Mouse (Mus musculus): ENCODE measurements at regions not wholly inside any gene's neighbourhood (a gene's known extent, or its start where the extent isn't known, plus 50 kb on each side); places are given as distances from the start of the nearest gene placed in this dataset.

DNA sequence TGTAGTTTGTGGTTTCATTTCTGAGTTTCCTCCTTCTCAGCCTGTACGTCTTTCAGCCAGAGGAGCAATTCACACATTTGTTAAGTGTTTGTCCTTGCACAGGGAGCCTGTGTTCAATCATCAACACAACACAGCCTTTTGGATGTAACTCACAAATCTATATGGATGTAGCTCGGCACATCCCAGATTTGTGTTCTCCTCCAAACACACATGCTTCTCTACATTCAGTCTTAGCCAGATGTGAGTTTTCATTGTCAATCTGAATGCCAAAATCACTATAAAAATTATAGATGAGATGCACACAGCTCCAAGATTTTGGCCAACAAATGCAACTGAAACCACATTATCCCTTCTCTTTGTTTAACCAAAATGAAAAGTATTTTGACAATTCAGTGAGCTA lies 380.9 kb downstream of the Gm9195 start:
- DNase-seq (ENCODE audit: low read depth, low spot score) = no peak

DNA sequence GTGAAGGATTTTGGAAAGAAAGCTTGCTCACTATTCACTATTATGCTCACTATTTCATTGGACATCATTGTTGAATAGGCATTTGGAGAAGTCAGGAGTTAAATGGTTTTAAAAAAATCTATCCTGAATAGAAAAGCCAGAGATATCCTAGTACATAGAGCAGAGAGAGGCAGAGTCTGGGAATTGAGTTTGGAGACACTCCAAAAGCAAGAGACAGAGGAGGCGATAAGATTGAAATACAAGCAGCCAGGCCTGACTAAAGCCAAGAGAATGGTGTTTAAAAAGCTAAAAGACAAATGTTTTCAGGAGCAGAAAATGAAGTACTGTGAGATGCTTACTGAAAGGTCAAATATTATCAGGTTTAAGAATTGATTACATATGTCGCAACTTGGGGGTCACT lies 400.1 kb downstream of the Gm9195 start:
- DNase-seq (ENCODE audit: low read depth, low spot score) = no peak

DNA sequence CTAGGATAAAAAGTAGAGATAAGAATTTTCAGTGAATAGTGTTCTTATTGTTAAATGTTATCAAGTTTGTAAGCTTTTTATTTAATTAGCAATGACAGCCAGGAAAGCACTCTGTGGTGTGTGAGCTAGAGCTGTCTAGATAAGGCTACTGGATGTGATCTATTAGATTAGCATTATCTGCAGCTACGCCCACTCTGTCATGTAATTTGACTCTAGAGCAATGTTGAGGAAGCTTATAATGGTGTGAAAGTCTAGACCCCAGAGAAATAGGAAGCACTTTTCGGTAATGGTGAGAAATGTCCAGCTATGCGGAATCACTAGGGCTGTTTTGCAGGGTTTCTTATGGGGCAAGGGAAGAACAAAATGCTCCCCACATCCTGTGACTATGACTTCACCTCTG lies 410.2 kb downstream of the Gm9195 start:
- no peak for DNase-seq (ENCODE audit: low read depth, low spot score)

DNA sequence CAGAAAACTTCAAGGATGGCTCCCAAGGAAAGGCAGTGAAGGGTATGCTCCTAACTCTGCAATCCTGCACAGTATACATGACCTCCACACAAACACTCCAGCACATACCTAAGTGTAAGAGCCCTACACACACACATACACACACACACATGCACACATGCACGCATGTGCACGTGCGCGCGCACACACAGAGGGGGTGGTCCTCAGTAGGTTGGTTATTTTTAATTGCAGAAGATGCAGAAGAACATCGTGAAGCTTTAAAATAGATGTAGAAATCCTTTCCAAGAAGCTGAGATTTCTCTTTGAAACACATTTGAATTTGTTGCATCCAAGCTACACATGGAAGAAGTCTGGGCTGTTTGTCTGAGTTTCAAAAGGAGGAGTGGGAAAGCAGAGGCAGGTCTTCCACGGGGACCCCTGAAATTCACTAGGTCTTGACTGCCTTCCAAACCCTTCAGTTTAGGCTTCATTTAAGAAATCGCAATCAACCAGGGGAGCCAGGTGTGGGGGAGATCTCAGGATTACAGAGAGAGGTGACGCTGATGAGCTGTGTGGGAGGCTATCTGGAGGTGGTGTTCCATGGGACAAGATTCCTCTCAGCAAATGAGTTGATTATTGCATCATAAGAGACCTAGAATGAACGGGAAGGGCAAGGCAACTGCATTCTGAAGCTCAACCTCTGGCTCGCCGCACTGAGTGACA lies 427.4 kb downstream of the Gm9195 start:
- DNase-seq (ENCODE audit: low read depth, low spot score) = no peak

DNA sequence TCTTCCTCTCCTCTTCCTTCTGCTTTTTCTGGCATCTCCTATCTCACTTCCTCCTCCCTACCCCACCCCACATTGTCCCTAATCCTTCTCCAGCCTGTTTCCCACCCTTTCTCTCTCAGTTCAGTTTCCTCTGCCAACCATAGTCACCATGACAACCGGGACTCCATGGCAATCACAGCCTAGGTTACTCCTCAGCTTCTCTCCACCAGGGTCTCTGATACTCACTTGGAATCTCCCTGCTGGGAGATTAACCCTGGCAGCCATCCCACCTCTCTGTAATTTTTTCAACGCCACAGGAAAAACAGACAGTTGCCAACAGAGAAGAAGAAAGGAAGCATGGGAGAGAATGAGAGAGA lies 448.8 kb downstream of the Gm9195 start:
- no peak for DNase-seq (ENCODE audit: low read depth, low spot score)

DNA sequence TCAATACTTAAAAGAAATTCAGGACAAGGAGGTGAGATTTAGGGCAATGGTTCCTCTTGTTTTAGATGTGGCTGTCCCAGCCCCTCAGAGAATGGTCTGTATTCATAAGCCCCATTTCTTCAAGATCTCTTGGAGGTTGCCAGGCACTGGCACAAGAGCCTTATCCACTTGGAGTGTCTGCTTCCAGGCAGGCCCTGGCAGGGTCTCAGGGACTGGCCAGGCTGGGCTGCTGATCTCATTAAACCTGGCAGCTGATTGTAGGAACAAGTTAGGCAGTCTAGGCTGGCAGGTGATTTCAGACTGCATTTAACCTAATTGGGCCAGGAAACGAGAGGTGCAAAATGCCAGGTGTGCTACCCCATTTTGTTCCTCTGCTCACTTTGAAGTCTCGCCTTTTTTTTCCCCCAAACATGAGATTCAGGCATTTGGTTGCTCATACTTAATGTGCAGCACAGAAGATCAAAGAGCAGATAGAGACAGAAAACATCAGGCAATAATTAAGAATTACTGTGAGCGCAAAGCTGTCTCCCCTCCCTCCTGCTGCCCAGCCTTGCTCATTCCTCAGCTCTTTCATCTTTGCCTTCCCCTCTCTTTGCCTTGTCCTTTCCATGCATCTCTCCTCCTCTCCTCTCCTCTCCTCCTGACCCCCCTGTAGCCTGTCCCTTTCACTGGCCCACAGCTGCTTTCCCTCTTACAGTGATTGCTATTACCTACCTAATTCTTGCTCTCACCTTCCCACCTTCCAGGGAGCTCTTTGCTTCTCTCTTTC lies 449.3 kb downstream of the Gm9195 start:
- no peak for DNase-seq (ENCODE audit: low read depth, low spot score)

DNA sequence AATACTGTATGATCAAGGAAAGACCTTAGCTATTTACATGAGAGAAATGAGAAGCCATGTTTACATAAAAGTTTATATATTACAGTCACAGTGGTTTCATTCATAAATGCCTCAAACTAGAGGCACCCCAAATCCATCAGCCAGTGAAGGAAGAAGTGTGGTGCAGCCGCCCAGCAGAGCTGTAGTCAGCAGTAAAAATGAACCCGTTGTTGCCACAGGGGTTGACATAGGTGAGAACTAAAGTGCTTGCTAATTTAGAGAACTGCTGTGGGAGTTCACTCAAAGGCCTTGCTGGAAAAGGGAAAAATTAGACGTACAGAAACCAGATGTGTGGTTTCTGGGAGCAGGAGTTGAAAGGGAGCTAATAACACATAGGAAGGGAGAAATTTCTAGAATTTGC lies 461.2 kb downstream of the Gm9195 start:
- DNase-seq (ENCODE audit: low read depth, low spot score) = no peak

DNA sequence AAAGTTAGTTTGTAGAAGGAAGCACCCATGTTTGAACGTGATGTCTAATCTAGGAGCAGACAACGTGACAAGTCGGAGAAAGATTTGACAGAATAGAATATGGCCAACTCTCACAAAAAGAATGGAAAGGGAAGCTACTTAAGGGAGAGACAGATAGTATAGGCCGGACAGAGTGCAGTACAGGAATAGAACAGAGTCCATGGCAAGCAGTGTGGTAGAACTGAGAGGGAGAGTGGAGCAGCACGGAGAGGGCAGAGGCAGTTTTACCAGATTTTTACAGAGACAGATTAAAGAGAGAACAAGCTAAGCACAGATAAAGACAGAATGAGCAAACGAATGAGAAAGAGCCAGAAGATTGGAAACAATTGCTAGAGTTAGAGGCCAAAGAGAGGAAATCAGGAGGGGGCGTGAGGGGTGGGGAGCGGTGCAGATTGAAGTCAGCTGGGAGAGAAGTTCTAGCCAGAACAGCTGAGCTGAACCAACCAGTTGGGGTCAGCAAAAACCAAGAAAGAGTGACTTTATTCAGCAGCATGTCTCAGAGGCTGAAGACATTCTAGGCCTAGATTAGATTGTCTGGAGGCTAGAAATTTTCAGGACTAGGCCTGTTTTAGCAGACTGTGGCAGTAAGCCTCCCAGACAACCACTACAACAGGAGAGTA lies 464.1 kb downstream of the Gm9195 start:
- no peak for DNase-seq (ENCODE audit: low read depth, low spot score)

DNA sequence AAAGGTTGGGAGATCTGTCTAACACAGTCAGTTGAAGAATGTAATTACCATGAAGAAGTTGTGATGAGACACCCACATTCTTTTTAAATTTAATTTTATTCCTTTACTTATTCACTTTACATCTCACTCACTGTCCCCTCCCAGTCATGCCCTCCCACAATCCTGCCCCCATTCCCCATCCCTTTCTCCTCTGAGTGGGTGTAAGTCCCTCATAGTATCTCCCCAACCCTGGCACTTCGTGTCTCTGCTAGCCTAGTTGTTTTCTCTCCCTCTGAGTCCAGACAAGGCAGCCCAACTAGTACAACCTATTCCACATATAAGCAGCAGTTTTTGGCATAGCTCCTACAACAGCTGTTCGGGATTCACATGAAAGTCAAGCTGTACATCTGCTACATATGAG lies 487.3 kb downstream of the Gm9195 start:
- DNase-seq (ENCODE audit: low read depth, low spot score) = no peak

DNA sequence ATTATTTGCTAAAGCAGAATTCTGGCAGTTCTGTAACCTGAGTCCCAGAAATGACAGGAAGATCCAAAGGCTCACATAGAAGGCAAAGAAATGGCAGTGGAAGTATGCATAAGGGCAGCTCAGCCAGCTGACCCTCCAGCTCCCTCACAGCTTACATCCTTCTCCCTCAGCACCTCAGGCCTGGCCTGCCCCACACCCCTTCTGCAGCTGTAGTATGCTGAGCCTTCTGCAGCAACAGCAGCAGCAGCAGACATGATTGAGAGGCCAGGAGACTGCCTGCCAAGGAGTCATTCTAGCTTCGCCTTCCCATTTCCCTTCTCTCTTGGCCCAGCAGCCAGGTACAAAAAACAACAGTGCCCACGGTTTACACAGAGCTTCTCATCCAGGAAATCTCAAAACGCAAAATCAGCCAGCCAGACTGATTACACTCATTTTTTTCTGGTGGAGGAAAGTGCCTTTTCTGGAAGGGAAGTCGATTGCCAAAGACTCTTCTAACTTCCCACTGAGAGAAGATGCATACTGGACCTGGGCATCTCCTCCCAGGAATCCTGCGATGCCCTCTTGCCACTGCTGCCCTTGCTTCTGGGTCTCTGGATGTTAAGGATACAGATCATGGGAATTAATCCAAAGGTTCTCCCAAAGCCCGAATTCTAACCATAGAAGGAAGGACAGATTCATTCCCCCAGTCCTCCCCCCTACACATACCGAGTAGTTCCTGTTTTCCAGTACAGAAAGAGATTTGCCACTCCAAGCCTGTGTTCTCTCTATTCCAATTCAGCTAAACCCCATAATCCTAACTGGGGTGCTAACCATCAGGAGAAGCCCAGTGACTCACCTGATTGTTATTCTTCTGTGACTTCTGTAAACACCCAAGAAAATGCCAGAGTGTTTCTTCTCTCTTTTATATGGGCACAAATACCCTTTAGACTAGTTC lies 489.2 kb downstream of the Gm9195 start:
- no peak for DNase-seq (ENCODE audit: low read depth, low spot score)

DNA sequence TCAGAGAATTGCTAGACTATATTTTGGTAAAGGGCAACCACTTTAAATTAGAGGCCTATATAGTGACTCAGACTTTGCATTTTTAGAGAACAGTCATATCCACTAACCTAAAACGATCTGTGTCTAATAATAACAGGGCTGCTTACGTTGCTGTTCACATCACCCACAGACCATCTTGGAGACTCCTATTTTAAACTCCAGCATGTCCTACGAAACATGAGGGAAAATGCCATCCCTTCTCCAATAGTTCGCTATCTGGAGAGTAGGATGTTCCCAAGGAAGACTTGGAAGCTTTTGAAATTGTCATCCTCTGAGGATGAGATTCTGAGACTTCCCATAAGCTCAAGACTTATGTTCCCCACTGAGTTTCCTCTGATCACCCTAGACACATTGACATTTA lies 518.6 kb downstream of the Gm9195 start:
- no peak for DNase-seq (ENCODE audit: low read depth, low spot score)

DNA sequence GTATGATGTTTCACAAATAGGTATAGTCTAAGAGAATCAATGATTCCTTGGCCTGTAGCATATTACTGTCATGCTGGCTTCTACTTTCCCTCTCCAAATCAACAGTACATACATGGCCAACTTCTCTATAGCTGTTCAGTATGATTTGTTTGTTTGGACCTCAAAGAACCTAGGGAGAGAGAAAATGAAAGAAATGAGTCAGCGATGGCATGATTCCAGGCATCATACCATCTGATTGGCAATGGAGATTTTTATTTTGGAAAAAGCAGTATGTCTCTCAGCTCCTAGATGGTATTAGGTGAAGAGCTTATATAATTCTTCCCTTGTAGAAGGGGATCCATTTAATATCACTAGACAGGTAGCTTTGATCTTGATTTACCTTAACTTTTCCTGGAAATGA lies 519.1 kb downstream of the Gm9195 start:
- no peak for DNase-seq (ENCODE audit: low read depth, low spot score)

DNA sequence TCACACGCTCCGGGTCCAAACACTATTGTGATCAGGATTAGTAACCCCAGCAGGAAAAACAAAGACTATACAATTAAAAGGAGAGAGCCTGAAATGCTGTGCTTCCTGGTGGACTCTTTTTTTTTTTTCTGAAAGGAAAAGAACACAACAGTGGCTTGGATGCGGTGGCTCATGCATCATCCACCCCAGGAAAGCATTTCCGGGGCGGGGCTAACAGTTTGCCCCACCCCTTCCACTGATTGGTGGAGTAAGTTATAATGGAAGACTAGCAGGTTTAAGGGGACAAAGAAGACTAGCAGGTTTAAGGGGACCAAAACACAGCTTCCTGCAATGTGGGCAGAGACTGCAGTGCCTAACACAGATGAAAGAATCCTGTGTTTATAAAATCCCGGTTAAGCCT lies 524.0 kb downstream of the Gm9195 start:
- no peak for DNase-seq (ENCODE audit: low read depth, low spot score)

DNA sequence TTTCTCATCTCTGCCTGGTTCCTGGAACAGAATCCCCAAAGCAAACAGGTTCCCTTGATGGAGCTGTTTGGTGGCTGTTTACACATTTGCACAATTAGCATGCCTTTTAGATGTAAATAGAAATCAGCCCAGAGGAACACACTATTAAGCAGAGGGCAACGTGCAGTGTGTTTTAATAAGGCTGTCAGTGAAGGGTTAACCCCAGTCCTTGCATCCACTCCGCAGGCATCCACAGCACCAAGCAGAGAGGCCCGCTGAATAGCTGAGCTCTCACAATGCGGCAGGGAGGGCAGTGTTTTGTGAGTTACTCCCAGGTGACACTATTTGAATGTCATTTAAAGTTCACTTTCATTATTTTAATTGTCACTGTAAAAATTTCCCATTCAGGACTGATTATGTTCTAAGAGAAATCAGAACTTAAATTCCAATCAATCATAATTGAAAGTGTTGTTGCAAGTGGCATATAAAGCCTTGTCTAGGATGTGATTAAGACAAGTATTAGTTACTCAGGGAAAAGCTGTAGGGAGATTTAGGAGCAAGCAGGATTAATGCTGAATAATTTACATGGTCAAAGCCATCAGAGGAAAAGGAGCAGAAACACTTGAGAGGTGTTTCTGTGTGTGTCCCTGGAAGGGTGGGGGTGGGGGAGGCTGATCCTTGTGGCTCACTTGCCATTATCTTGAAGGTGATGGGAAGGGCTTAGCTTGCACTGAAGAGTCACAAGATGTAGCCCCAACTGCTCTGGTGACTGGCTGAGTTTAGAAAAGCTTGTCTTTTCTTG lies 528.1 kb downstream of the Gm9195 start:
- DNase-seq (ENCODE audit: low read depth, low spot score) = no peak

DNA sequence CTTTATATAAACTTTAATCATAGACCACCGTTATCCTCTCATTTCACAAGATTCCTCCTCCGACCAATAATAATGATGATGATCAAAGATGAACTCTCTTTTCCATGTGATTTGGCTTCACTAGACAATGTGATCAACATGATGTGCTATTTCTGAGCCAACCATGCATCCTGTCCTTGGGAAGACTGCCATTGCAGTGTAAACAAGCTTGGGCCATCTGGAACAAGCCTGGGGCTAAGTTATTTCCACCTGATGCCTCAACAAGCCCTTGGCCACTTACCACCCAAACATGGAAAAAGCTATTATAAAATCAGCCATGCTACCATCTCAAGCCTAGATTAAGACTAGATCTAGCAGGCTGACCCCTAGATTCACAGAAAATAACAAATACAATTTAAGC lies 542.9 kb downstream of the Gm9195 start:
- no peak for DNase-seq (ENCODE audit: low read depth, low spot score)

DNA sequence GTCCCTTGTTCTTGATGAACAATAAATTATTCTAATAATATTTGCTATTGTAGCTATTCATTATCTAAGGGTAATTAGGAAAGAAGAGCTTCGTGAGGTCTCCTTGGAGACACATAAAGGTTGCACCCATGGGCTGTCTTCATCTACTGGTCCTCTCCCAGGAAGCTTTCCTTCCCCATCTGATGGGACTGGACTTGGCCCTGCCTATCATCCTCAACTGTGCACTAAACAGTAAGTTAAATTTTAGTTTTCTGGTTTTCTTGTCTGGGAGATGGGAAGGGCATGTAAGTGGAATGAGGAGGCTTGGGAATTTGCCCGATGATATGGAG lies 554.5 kb downstream of the Gm9195 start:
- no peak for DNase-seq (ENCODE audit: low read depth, low spot score)

DNA sequence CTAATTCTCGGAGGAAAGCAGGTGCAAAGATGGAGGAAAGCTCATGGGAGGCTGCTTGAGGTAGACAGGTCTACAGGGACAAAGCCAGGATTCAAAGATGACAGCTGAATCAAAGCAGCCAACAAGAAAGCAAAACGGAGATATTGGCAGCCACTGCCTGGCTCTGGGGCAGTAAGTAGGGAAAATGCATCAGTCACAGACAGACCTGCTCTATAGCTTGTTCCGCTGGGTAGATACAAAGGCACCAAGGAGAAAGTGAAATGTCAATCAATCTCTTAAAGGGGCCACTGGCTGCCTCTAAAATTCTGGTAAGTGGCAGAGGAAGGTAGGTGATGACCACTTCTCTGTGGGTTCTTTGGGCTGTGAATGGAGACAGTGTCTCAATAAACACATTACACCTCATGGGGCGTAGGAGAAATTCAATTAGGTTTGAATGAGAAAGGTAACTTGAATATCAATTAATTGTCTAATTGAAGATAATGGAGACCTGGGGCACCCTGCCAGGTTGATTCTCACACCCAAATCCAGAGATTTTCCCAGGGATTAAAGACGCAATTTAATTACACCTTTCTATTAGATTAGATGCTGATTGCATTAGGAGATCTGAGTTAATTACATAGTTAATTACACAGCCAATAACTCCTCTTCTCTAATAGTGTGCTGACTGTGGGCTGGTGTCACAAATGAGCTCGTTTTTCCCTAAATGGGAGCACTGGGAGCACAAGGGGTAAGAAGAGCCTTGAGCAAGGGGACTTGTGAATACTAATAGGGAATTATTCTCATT lies 555.1 kb downstream of the Gm9195 start:
- no peak for DNase-seq (ENCODE audit: low read depth, low spot score)

DNA sequence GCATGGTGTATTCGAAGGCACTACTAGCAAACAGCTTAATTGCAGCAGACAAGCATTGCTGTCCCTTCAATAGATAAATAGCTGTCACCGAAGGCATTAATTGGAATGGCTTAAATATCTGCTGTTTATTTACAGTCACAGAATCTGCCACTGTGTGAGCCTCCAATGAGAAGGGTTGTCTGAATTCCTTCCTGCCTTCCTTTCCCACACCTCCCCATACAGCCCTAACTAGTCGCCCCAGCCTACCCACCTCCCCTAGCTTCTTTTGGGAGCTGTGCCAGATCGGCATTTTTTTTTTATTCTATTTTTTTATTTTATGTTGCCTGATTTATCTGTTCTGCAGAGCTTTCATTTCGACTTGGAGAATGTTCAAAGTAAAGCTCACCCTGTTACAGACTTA lies 575.7 kb downstream of the Gm9195 start:
- DNase-seq (ENCODE audit: low read depth, low spot score) = no peak

DNA sequence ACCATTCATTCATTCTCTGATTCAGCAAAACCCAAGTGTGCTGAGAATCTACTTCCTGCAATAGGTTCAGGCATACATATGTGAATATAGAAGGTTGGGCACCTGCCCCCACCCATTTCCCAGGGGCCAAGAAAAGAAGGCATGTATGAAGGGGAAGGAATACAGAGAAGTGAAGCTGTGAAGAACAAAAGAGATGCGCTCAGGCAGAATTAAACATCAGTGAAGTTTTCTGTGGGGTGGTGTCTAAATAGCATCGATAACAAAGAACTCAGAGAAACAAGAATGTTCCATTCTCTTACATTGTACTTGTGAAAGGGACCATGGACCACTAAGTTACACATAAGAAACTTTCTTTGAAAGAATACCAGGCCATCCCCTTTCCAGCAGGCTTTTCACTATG lies 580.7 kb downstream of the Gm9195 start:
- no peak for DNase-seq (ENCODE audit: low read depth, low spot score)

DNA sequence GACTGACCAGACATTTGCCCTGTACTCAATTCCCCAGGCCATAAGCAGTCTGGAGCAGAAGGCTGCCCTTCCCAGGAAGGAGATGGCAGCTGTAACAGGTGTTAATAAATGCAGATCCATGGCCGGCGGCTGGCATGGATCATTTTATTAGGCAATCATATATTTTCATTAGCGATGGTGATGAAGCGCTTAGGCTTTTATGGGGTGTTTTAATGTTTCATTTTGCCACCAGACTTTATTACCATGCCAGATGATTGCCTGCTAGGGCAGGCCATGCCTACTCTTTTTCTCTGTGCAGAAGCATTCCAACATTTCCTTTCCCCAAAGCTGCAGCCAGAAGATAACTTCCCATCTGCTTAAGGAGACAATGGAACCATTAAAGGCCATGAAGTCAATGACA lies 596.2 kb downstream of the Gm9195 start:
- no peak for DNase-seq (ENCODE audit: low read depth, low spot score)

DNA sequence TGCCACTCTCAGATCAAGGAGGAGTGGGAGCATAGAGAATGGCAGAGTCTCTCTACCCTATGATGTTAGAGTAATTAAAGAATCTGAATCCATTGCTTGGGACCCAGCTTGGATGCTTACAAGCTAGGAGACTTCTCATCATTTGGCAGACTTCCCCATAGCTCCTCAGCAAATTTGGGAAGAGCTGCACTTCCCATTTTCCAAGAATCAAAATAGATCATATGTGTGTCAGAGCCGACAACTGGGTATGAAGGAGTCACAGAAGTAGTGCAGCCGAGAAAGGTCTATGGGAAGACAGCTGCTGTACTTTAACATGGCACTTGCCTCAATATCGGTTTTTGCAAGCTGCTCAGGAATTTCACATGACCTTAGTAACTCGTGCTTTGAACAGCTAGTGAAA lies 596.8 kb downstream of the Gm9195 start:
- DNase-seq (ENCODE audit: low read depth, low spot score) = no peak

Measured in A20 (cell line).